Mouse (Mus musculus) cerebellum, adult 11 months (tissue): ENCODE measurements around the gene Pla2g7.

Experiments used
- DNase-seq: peaks from one replicate; pipeline ENCODE4 v3.0.0; 2022

The Pla2g7 gene

GRCm38 (mm10) chr17:43649641-43650436 lies 81.9 kb downstream of the Pla2g7 start:
- no peak for DNase-seq

GRCm38 (mm10) chr17:43651314-43652046 lies 83.6 kb downstream of the Pla2g7 start:
- DNase-seq = no peak
